Mouse (Mus musculus): ENCODE data around the gene Hbs1l. TPM values are rescaled to one million over a fixed set of nuclear protein-coding genes. Genes with fewer than 3 reads are reported as not detected.

Hbs1l gene
- total RNA-seq, 1 experiment from 2014 or later, result 92.0 TPM

GRCm38 (mm10) chr10:21353890-21354289 lies 58.1 kb downstream of the Hbs1l start:
- ATAC-seq (replicated peaks; ENCODE audit: low read depth, poor library complexity, severe bottlenecking), result no peak

GRCm38 (mm10) chr10:21354506-21354905 lies 58.7 kb downstream of the Hbs1l start:
- ATAC-seq (replicated peaks; ENCODE audit: low read depth, poor library complexity, severe bottlenecking), result no peak

- ATAC-seq (replicated peaks; ENCODE audit: low read depth, poor library complexity, severe bottlenecking), result no peak
These were observed 62.2 kb downstream of the Hbs1l start for GRCm38 (mm10) chr10:21357986-21358385.

- ATAC-seq (replicated peaks; ENCODE audit: low read depth, poor library complexity, severe bottlenecking), result no peak
These were observed 63.3 kb downstream of the Hbs1l start for GRCm38 (mm10) chr10:21359086-21359485.

- no peak for ATAC-seq (replicated peaks; ENCODE audit: low read depth, poor library complexity, severe bottlenecking)
These were observed 66.1 kb downstream of the Hbs1l start for GRCm38 (mm10) chr10:21361871-21362270.

- ATAC-seq (replicated peaks; ENCODE audit: low read depth, poor library complexity, severe bottlenecking), result peak; percentile 65
These were observed 67.5 kb downstream of the Hbs1l start for GRCm38 (mm10) chr10:21363297-21363696.

GRCm38 (mm10) chr10:21364946-21365345 lies 69.2 kb downstream of the Hbs1l start:
- ATAC-seq (replicated peaks; ENCODE audit: low read depth, poor library complexity, severe bottlenecking), result no peak

GRCm38 (mm10) chr10:21365897-21366296 lies 70.1 kb downstream of the Hbs1l start:
- ATAC-seq (replicated peaks; ENCODE audit: low read depth, poor library complexity, severe bottlenecking), result no peak

GRCm38 (mm10) chr10:21366471-21366870 lies 70.7 kb downstream of the Hbs1l start:
- no peak for ATAC-seq (replicated peaks; ENCODE audit: low read depth, poor library complexity, severe bottlenecking)

- ATAC-seq (replicated peaks; ENCODE audit: low read depth, poor library complexity, severe bottlenecking), result no peak
These were observed 71.7 kb downstream of the Hbs1l start for GRCm38 (mm10) chr10:21367481-21367880.

- ATAC-seq (replicated peaks; ENCODE audit: low read depth, poor library complexity, severe bottlenecking), result no peak
These were observed 73.8 kb downstream of the Hbs1l start for GRCm38 (mm10) chr10:21369586-21369985.

- ATAC-seq (replicated peaks; ENCODE audit: low read depth, poor library complexity, severe bottlenecking), result no peak
These were observed 76.5 kb downstream of the Hbs1l start for GRCm38 (mm10) chr10:21372271-21372670.

- ATAC-seq (replicated peaks; ENCODE audit: low read depth, poor library complexity, severe bottlenecking), result peak; percentile 66
These were observed 81.1 kb downstream of the Hbs1l start, which contains the start of gene Aldh8a1 for GRCm38 (mm10) chr10:21376682-21377473. TSS of gene Aldh8a1 (plus strand) at chr10:21377291.

- ATAC-seq (replicated peaks; ENCODE audit: low read depth, poor library complexity, severe bottlenecking), result peak; percentile 40
These were observed 82.6 kb downstream of the Hbs1l start for GRCm38 (mm10) chr10:21378196-21378944.

GRCm38 (mm10) chr10:21382914-21383313 lies 87.1 kb downstream of the Hbs1l start:
- ATAC-seq (replicated peaks; ENCODE audit: low read depth, poor library complexity, severe bottlenecking), result peak; percentile 85

- peak; percentile 64 for ATAC-seq (replicated peaks; ENCODE audit: low read depth, poor library complexity, severe bottlenecking)
These were observed 89.4 kb downstream of the Hbs1l start for GRCm38 (mm10) chr10:21385111-21385663.

GRCm38 (mm10) chr10:21389075-21389474 lies 93.3 kb downstream of the Hbs1l start:
- ATAC-seq (replicated peaks; ENCODE audit: low read depth, poor library complexity, severe bottlenecking), result no peak

GRCm38 (mm10) chr10:21390440-21390839 lies 94.7 kb downstream of the Hbs1l start:
- ATAC-seq (replicated peaks; ENCODE audit: low read depth, poor library complexity, severe bottlenecking), result no peak

- ATAC-seq (replicated peaks; ENCODE audit: low read depth, poor library complexity, severe bottlenecking), result no peak
These were observed 95.5 kb downstream of the Hbs1l start for GRCm38 (mm10) chr10:21391286-21391685.

GRCm38 (mm10) chr10:21393390-21393789 lies 97.6 kb downstream of the Hbs1l start:
- ATAC-seq (replicated peaks; ENCODE audit: low read depth, poor library complexity, severe bottlenecking), result no peak
